Mouse (Mus musculus) neural tube, postnatal 0 days (tissue): ENCODE results near the gene Zfp958. TPM values are rescaled to one million over a fixed set of nuclear protein-coding genes. Genes with fewer than 3 reads are reported as not detected.

Experiments
- polyA plus RNA-seq: library from polyadenylated mRNA; unstranded; fragments of >200 nt; fragmentation: Nextera tagmentation; extraction: Ambion mirVana; gene quantifications from 2 replicates; pipeline ENCODE4 v1.2.1, GENCODE M21; 2015

Gene Zfp958
- 14.4 and 15.8 TPM in 2 replicates for polyA plus RNA-seq

GRCm38 (mm10) chr8:4612932-4613853 lies at the start of gene Zfp958:
Gene Zfp958, plus strand, starts transcription at chr8:4613167.

Other genes with a start within 250 kb of the Zfp958 start
- 48.8 and 51.0 TPM in 2 replicates for gene Cers4, start 120.1 kb upstream of the Zfp958 start, polyA plus RNA-seq
- gene Shcbp1, start 166.4 kb downstream of the Zfp958 start, polyA plus RNA-seq = 4.9 and 6.3 TPM in 2 replicates